In genomic region chr19:46042476-46043011, GRCm38 (mm10) we compare ENCODE assay signal across 8 mouse cellular contexts. TPM values are rescaled to one million over a fixed set of nuclear protein-coding genes. Genes with fewer than 3 reads are reported as not detected.
DNase-seq lines count a peak whose midpoint lies in the region; ATAC-seq and TF ChIP-seq lines count a peak whose summit lies in the region.

No protein-coding gene starts in this region.

- peak overlapping the region; percentile 99 for H3K27ac ChIP-seq in forebrain, embryonic 15.5 days (replicated peaks)
- H3K27ac ChIP-seq in lung, postnatal 0 days (ENCODE audit: low read length), result peak overlapping the region; percentile 98

- no peak for TF ChIP-seq EP300 in lung, postnatal 0 days (IDR thresholded peaks at IDR 0.05)

- no peaks in the 10 kb centered on the region for H3K36me3 ChIP-seq in forebrain, embryonic 15.5 days
- no peaks in the 10 kb centered on the region for H3K36me3 ChIP-seq in lung, postnatal 0 days (ENCODE audit: insufficient read depth, low read length)

- TF ChIP-seq CTCF in lung, postnatal 0 days (IDR thresholded peaks at IDR 0.05), result no peak

- ATAC-seq in forebrain, embryonic 15.5 days (replicated peaks), result peak; percentile 55
- ATAC-seq in lung, postnatal 0 days, result no peak

- H3K9me3 ChIP-seq in forebrain, embryonic 15.5 days, result no peaks in the 10 kb centered on the region
- H3K9me3 ChIP-seq in lung, postnatal 0 days (ENCODE audit: low read length), result no peaks in the 10 kb centered on the region

- H3K9ac ChIP-seq in forebrain, embryonic 15.5 days (replicated peaks), result peak overlapping the region; percentile 99
- H3K9ac ChIP-seq in lung, postnatal 0 days (replicated peaks; ENCODE audit: low read depth), result no peak overlapping the region

- peak overlapping the region; percentile 99 for H3K4me2 ChIP-seq in forebrain, embryonic 15.5 days (replicated peaks)
- peak overlapping the region; percentile 93 for H3K4me2 ChIP-seq in lung, postnatal 0 days (replicated peaks; ENCODE audit: low read depth, low read length)

- H3K4me3 ChIP-seq in forebrain, embryonic 15.5 days, result peak overlapping the region; percentile 99
- peak overlapping the region; percentile 95; the same call in 1 of the 2 replicates for H3K4me3 ChIP-seq in lung, postnatal 0 days (ENCODE audit: low read depth, low read length)

- peaks cover 73% of the 10 kb centered on the region for H3K4me1 ChIP-seq in forebrain, embryonic 15.5 days
- H3K4me1 ChIP-seq in lung, postnatal 0 days (ENCODE audit: insufficient read depth, low read depth, low read length), result peaks cover 50% of the 10 kb centered on the region; the same call in 1 of the 2 replicates

- no peaks in the 10 kb centered on the region for H3K27me3 ChIP-seq in forebrain, embryonic 15.5 days
- H3K27me3 ChIP-seq in lung, postnatal 0 days (replicated peaks; ENCODE audit: insufficient read depth, low read length), result no peaks in the 10 kb centered on the region

- peak; percentile 55 to 63 for DNase-seq in frontal cortex, postnatal 10 days (ENCODE audit: low spot score in 2 of 2)
- DNase-seq in frontal cortex, postnatal 14 days (ENCODE audit: low spot score in 2 of 2), result no peak
- DNase-seq in adrenal gland, postnatal 36 days, result peak; percentile 58 to 62
- DNase-seq in kidney, postnatal 10 days, result peak; percentile 54
- DNase-seq in lung, postnatal 0 days (ENCODE audit: low spot score), result peak; percentile 38
- peak; percentile 62 to 63 for DNase-seq in right cerebral cortex, postnatal 36 days (ENCODE audit: low spot score in 2 of 2)
- no peak for DNase-seq in urinary bladder, postnatal 25 days (ENCODE audit: low spot score)

- 0% methylated on average over 6 of the region's 6 CpGs for WGBS in forebrain, embryonic 15.5 days
- 3% methylated on average over 5 of the region's 6 CpGs for WGBS in lung, postnatal 0 days

RNA-seq across cellular contexts. Expression of gene Pprc1, which starts 2.1 kb away (rescaled TPM):
- 10 to 100 TPM; 28.6 to 49.3 TPM for total RNA-seq in adrenal gland, postnatal 36 days (2021)
- polyA plus RNA-seq in forebrain, embryonic 15.5 days (2015; fragmentation: Nextera tagmentation; extraction: Ambion mirVana), result 17.8 and 20.1 TPM in 2 replicates
- 6.0 and 6.9 TPM in 2 replicates for polyA plus RNA-seq in lung, postnatal 0 days (2015; fragmentation: Nextera tagmentation; extraction: Ambion mirVana)

RNA-seq across cellular contexts. Expression of gene Ldb1, which starts 2.5 kb away (rescaled TPM):
- total RNA-seq in adrenal gland, postnatal 36 days (2021), result 10 to 100 TPM; 57.5 to 64.0 TPM
- 131 TPM in 2 replicates for polyA plus RNA-seq in forebrain, embryonic 15.5 days (2015; fragmentation: Nextera tagmentation; extraction: Ambion mirVana)
- 96.3 and 107 TPM in 2 replicates for polyA plus RNA-seq in lung, postnatal 0 days (2015; fragmentation: Nextera tagmentation; extraction: Ambion mirVana)

RNA-seq across cellular contexts. Expression of gene Nolc1, which starts 33.1 kb away (rescaled TPM):
- 10 to 100 TPM; 42.0 to 56.0 TPM for total RNA-seq in adrenal gland, postnatal 36 days (2021)
- polyA plus RNA-seq in forebrain, embryonic 15.5 days (2015; fragmentation: Nextera tagmentation; extraction: Ambion mirVana), result 77.4 and 86.3 TPM in 2 replicates
- polyA plus RNA-seq in lung, postnatal 0 days (2015; fragmentation: Nextera tagmentation; extraction: Ambion mirVana), result 22.5 and 26.0 TPM in 2 replicates

RNA-seq across cellular contexts. Expression of gene Hps6, which starts 39.2 kb away (rescaled TPM):
- 10 to 100 TPM; 13.8 to 19.7 TPM for total RNA-seq in adrenal gland, postnatal 36 days (2021)
- polyA plus RNA-seq in forebrain, embryonic 15.5 days (2015; fragmentation: Nextera tagmentation; extraction: Ambion mirVana), result 2.9 and 3.4 TPM in 2 replicates
- polyA plus RNA-seq in lung, postnatal 0 days (2015; fragmentation: Nextera tagmentation; extraction: Ambion mirVana), result 8.9 and 9.6 TPM in 2 replicates

RNA-seq across cellular contexts. Expression of gene Armh3, which starts 44.3 kb away (rescaled TPM):
- 10 to 100 TPM; 12.9 to 17.9 TPM for total RNA-seq in adrenal gland, postnatal 36 days (2021)
- 22.8 and 24.7 TPM in 2 replicates for polyA plus RNA-seq in forebrain, embryonic 15.5 days (2015; fragmentation: Nextera tagmentation; extraction: Ambion mirVana)
- 8.8 and 9.0 TPM in 2 replicates for polyA plus RNA-seq in lung, postnatal 0 days (2015; fragmentation: Nextera tagmentation; extraction: Ambion mirVana)

Comparison
In these comparisons a context has a peak if more than half of its experiments do, and no peak if none do; other contexts are left out.
1. DNase-seq: peak in frontal cortex, postnatal 10 days (2 of 2), adrenal gland, postnatal 36 days (2 of 2), kidney, postnatal 10 days (single experiment), lung, postnatal 0 days (single experiment) and right cerebral cortex, postnatal 36 days (2 of 2); none in frontal cortex, postnatal 14 days (0 of 2) and urinary bladder, postnatal 25 days (single experiment).